In the genomic region with DNA sequence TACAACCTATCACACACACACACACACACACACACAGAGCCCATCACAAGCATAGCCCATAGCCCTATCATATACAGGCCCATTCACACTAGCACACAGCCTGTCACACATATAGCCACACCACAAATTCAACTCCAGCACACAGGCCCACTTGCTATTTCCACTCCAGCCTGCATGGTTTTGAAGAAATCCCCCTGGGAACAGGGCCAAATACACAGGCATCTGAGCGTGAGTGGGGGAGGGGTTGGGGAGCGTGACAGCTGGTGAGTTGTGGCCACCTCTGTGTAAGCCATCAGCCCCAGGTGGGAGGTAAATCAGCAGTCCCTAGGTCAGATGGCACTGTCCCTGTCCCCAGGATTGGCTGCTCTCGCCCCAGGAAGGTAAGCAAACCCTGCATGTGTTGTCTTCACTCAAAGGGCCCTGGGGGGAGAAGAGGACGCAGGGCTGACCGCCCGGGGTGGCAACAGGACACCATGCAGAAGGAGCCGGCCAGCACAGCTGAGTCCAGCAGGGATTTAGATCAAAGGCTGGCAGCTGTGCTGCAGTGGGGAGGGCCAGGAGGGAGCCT, we compare ENCODE assay signal across 7 mouse cellular contexts.
DNase-seq lines count a peak whose midpoint lies in the region; TF ChIP-seq lines count a peak whose summit lies in the region.

No protein-coding gene starts in this region.

- H3K27me3 ChIP-seq in CH12.LX (replicated peaks), result no peaks in the 10 kb centered on the region
- H3K27me3 ChIP-seq in thymus, adult 2 months (ENCODE audit: control insufficient read depth, insufficient read depth, low read length), result no peaks in the 10 kb centered on the region

- TF ChIP-seq CTCF in CH12.LX (conservative IDR thresholded peaks at IDR 0.05 in 1 of 2, IDR thresholded peaks at IDR 0.05 in 1 of 2; ENCODE audit: low read depth in 2 of 2, low read length in 2 of 2), result no peak
- no peak for TF ChIP-seq CTCF in brain, embryonic 14.5 days (IDR thresholded peaks at IDR 0.05; ENCODE audit: borderline replicate concordance, extremely low read depth, insufficient read depth, insufficient read length)
- TF ChIP-seq CTCF in thymus, adult 2 months (IDR thresholded peaks at IDR 0.05; ENCODE audit: borderline replicate concordance, control insufficient read depth, extremely low read depth, insufficient read depth, low read length, poor library complexity), result no peak

- dilution Hi-C loops in CH12.LX (cut with MboI; ENCODE audit: extremely low pct_ligation_motif_present, extremely low pct_unique_long_range_greater_than_20kb, low sequenced_read_pairs), result no loop called here

- TF ChIP-seq EP300 in CH12.LX (IDR thresholded peaks at IDR 0.05; ENCODE audit: low read length), result no peak

- no peak for TF ChIP-seq RAD21 in CH12.LX (IDR thresholded peaks at IDR 0.05; ENCODE audit: low read depth, low read length)

- peak; percentile 38 for DNase-seq in CH12.LX (ENCODE audit: extremely low read depth)
- DNase-seq in brain, embryonic 14.5 days (ENCODE audit: low read depth), result peak; percentile 92
- peak; percentile 87 for DNase-seq in gastrocnemius, postnatal 25 days
- peak; percentile 88 for DNase-seq in mesoderm, embryonic 11.5 days (ENCODE audit: low read depth, low spot score)
- no peak for DNase-seq in thymus, adult 2 months
- DNase-seq in right cerebral cortex, adult 18-20 months, result no peak
- no peak for DNase-seq in ovary, postnatal 10 days (ENCODE audit: low spot score)

- no peak overlapping the region for H3K9ac ChIP-seq in CH12.LX (ENCODE audit: insufficient read depth, low read depth)

- in situ Hi-C loops in CH12.LX (cut with MboI; ENCODE audit: low pct_ligation_motif_present, low pct_unique_long_range_greater_than_20kb, low sequenced_read_pairs), result no loop called here

- H3K36me3 ChIP-seq in CH12.LX (replicated peaks in 1 of 2; ENCODE audit: control insufficient read depth in 1 of 2, insufficient read depth in 1 of 2, low read length in 1 of 2), result no peaks in the 10 kb centered on the region
- H3K36me3 ChIP-seq in thymus, adult 2 months (ENCODE audit: control insufficient read depth, insufficient read depth, low read length), result no peaks in the 10 kb centered on the region

- no peak overlapping the region for H3K4me2 ChIP-seq in CH12.LX (ENCODE audit: insufficient read depth, low read depth, poor library complexity, severe bottlenecking)

- no peak overlapping the region for H3K27ac ChIP-seq in CH12.LX (ENCODE audit: insufficient read depth, low read depth)
- H3K27ac ChIP-seq in thymus, adult 2 months (ENCODE audit: control insufficient read depth, insufficient read depth, low read length), result no peak overlapping the region

- H3K4me3 ChIP-seq in CH12.LX (replicated peaks in 1 of 3; ENCODE audit: low read depth in 2 of 3, low read length in 2 of 3, poor library complexity in 1 of 3), result no peak overlapping the region
- H3K4me3 ChIP-seq in thymus, adult 2 months (ENCODE audit: control insufficient read depth, insufficient read depth, low read length), result no peak overlapping the region

- H3K9me3 ChIP-seq in CH12.LX (replicated peaks; ENCODE audit: low read length), result no peaks in the 10 kb centered on the region

- no peaks in the 10 kb centered on the region for H3K79me2 ChIP-seq in CH12.LX (replicated peaks; ENCODE audit: control insufficient read depth, extremely low read depth, insufficient read depth, poor library complexity, severe bottlenecking)

- H3K4me1 ChIP-seq in CH12.LX (ENCODE audit: control insufficient read depth in 1 of 2, insufficient read depth in 2 of 2), result peaks cover 5 to 24% of the 10 kb centered on the region in 2 experiments
- no peaks in the 10 kb centered on the region for H3K4me1 ChIP-seq in thymus, adult 2 months (replicated peaks; ENCODE audit: control insufficient read depth, insufficient read depth, low read length)

- no peak for TF ChIP-seq POLR2A in CH12.LX (IDR thresholded peaks at IDR 0.05; ENCODE audit: low read depth, low read length)
- TF ChIP-seq POLR2A in brain, embryonic 14.5 days (IDR thresholded peaks at IDR 0.05; ENCODE audit: borderline replicate concordance, extremely low read depth, insufficient read depth, insufficient read length, poor library complexity, severe bottlenecking), result no peak
- TF ChIP-seq POLR2A in thymus, adult 2 months (IDR thresholded peaks at IDR 0.05; ENCODE audit: control insufficient read depth, extremely low read depth, insufficient read depth, low read length, poor library complexity), result no peak

- 82% methylated on average over 7 of the region's 7 CpGs for WGBS in thymus, adult 2 months

TF ChIP-seq in CH12.LX, 34 proteins besides CTCF, POLR2A, EP300 and RAD21:
- TF ChIP-seq HCFC1 (IDR thresholded peaks at IDR 0.05; ENCODE audit: low read depth, low read length) (no peak), KAT2A (IDR thresholded peaks at IDR 0.05; ENCODE audit: insufficient replicate concordance, low read length) (no peak), MAZ (IDR thresholded peaks at IDR 0.05; ENCODE audit: low read depth, low read length) (no peak), CHD2 (IDR thresholded peaks at IDR 0.05; ENCODE audit: low read length) (0 out of 2 replicates have a peak, but pooled peaks have one; percentile 19), MXI1 (IDR thresholded peaks at IDR 0.05; ENCODE audit: low read depth, low read length) (no peak), E2F4 (IDR thresholded peaks at IDR 0.05; ENCODE audit: insufficient replicate concordance, low read depth, low read length) (no peak), TCF12 (IDR thresholded peaks at IDR 0.05; ENCODE audit: low read depth, low read length) (0 out of 2 replicates have a peak, but pooled peaks have one; percentile 16), UBTF (IDR thresholded peaks at IDR 0.05; ENCODE audit: low read depth, low read length) (no peak), NELFE (IDR thresholded peaks at IDR 0.05; ENCODE audit: low read depth, low read length) (no peak), BHLHE40 (IDR thresholded peaks at IDR 0.05; ENCODE audit: low read depth, low read length) (peak; percentile 34; the same call in 1 of the 2 replicates)
TF ChIP-seq in CH12.LX: peak in this region for 3.

Comparison
In these comparisons a context has a peak if more than half of its experiments do, and no peak if none do; other contexts are left out.
1. DNase-seq: peak in CH12.LX (single experiment), brain, embryonic 14.5 days (single experiment), gastrocnemius, postnatal 25 days (single experiment) and mesoderm, embryonic 11.5 days (single experiment); none in thymus, adult 2 months (single experiment), right cerebral cortex, adult 18-20 months (single experiment) and ovary, postnatal 10 days (single experiment).